Mouse (Mus musculus) forebrain, postnatal 0 days (tissue): ENCODE data around the gene Ankrd33. TPM values are rescaled to one million over a fixed set of nuclear protein-coding genes. Genes with fewer than 3 reads are reported as not detected.
A peak's percentile ranks its signal among the peaks of the same experiment; 100 is the strongest.

ENCODE experiments used
- ATAC-seq: fragments of 200-750 bp; cut with Nextera tagmentation; 2 replicates; pipeline ENCODE4 v1.8.0; 2017; ENCODE audit warnings: mild to moderate bottlenecking, moderate library complexity
- DNase-seq: peaks from one replicate; pipeline ENCODE4 v3.0.0-alpha.2; 2015
- H3K27ac ChIP-seq: fragments of 300-500 bp; sonication (generic); 2 replicates; pipeline ENCODE4 v1.5.1; 2014; ENCODE audit warnings: low read depth, mild to moderate bottlenecking, antibody characterized with exemption, low read length, moderate library complexity, mixed read lengths
- H3K27me3 ChIP-seq: fragments of 300-500 bp; sonication (generic); 2 replicates; pipeline ENCODE4 v1.6.1; 2014; ENCODE audit warnings: mild to moderate bottlenecking, low read length, mixed read lengths; ENCODE audit not compliant: insufficient read depth
- H3K36me3 ChIP-seq: fragments of 300-500 bp; sonication (generic); 2 replicates; pipeline ENCODE4 v1.6.1; 2014; ENCODE audit warnings: mild to moderate bottlenecking, moderate library complexity; ENCODE audit not compliant: insufficient read depth
- H3K4me1 ChIP-seq: fragments of 300-500 bp; sonication (generic); 2 replicates; pipeline ENCODE4 v1.6.1; 2014; ENCODE audit warnings: antibody characterized with exemption; ENCODE audit not compliant: insufficient read depth
- H3K4me2 ChIP-seq: fragments of 300-500 bp; sonication (generic); 2 replicates; pipeline ENCODE4 v1.6.1; 2014; ENCODE audit warnings: low read depth, mild to moderate bottlenecking, moderate library complexity
- H3K4me3 ChIP-seq: fragments of 300-500 bp; sonication (generic); 2 replicates; pipeline ENCODE4 v1.5.1; 2014; ENCODE audit warnings: low read depth, low read length, mixed read lengths
- H3K9ac ChIP-seq: fragments of 300-500 bp; sonication (generic); 2 replicates; pipeline ENCODE4 v1.6.1; 2014; ENCODE audit warnings: mild to moderate bottlenecking
- H3K9me3 ChIP-seq: fragments of 300-500 bp; sonication (generic); 2 replicates; pipeline ENCODE4 v1.6.1; 2016; ENCODE audit warnings: low read length
- CTCF ChIP-seq: sonication (generic); IDR thresholded peaks from 2 replicates; pipeline ENCODE4 v1.5.1; 2016; ENCODE audit warnings: antibody characterized with exemption, control low read depth, low read depth
- WGBS: fragments of 180-500 bp; shearing (Covaris S2); extraction: QIAGEN DNeasy Blood & Tissue Kit; methylation state at CpG from one replicate; pipeline ENCODE4 v1.1.7; 2014; 5-methylcytosine and 5-hydroxymethylcytosine counted together
- polyA plus RNA-seq: library from polyadenylated mRNA; unstranded; fragments of >200 nt; fragmentation: Nextera tagmentation; extraction: Ambion mirVana; gene quantifications from 2 replicates; pipeline ENCODE4 v1.2.1, GENCODE M21; 2015
- total RNA-seq: library from RNA; depleted of rRNA; stranded (reverse); fragments of >200 nt; gene quantifications from 2 replicates; pipeline ENCODE4 v1.2.3, GENCODE M21; 2014

The Ankrd33 gene
- total and polyA plus RNA-seq, 2 experiments from 2014 or later, result not detected

GRCm38 (mm10) chr15:101146100-101146965 lies 30.8 kb downstream of the Ankrd33 start:
- Histone ChIP-seq H3K9me3 (no peaks in the 10 kb centered on the region), H3K4me2 (no peak overlapping the region), H3K4me3 (no peak overlapping the region), H3K4me1 (0 out of 2 replicates have a peak, but pooled peaks cover 6% of the 10 kb centered on the region), H3K27ac (no peak overlapping the region), H3K36me3 (no peaks in the 10 kb centered on the region), H3K27me3 (no peaks in the 10 kb centered on the region), H3K9ac (no peak overlapping the region)
- TF ChIP-seq CTCF, result no peak
- DNase-seq, result no peak
- WGBS, result 70% methylated on average over 15 of the region's 15 CpGs
- no peak for ATAC-seq

- Histone ChIP-seq H3K27ac (no peak overlapping the region), H3K9ac (no peak overlapping the region), H3K9me3 (no peaks in the 10 kb centered on the region), H3K4me2 (no peak overlapping the region), H3K27me3 (no peaks in the 10 kb centered on the region), H3K36me3 (no peaks in the 10 kb centered on the region), H3K4me1 (peaks cover 6% of the 10 kb centered on the region; the same call in 1 of the 2 replicates), H3K4me3 (no peak overlapping the region)
- TF ChIP-seq CTCF, result no peak
- no peak for ATAC-seq
- no peak for DNase-seq
- 74% methylated on average over 16 of the region's 16 CpGs for WGBS
Measured at GRCm38 (mm10) chr15:101147115-101147909, 31.8 kb downstream of the Ankrd33 start.

GRCm38 (mm10) chr15:101147910-101148273 lies 32.3 kb downstream of the Ankrd33 start:
- no peak for TF ChIP-seq CTCF
- H3K4me1 ChIP-seq, result peaks cover 6% of the 10 kb centered on the region; the same call in 1 of the 2 replicates
- no peak overlapping the region for H3K27ac ChIP-seq
- 55% methylated on average over 6 of the region's 6 CpGs for WGBS
- H3K9me3 ChIP-seq, result no peaks in the 10 kb centered on the region
- no peak overlapping the region for H3K4me2 ChIP-seq
- no peaks in the 10 kb centered on the region for H3K27me3 ChIP-seq
- H3K4me3 ChIP-seq, result no peak overlapping the region
- no peak overlapping the region for H3K9ac ChIP-seq
- DNase-seq, result no peak
- H3K36me3 ChIP-seq, result no peaks in the 10 kb centered on the region
- ATAC-seq, result no peak

- Histone ChIP-seq H3K27ac (no peak overlapping the region), H3K36me3 (no peaks in the 10 kb centered on the region), H3K27me3 (no peaks in the 10 kb centered on the region), H3K9me3 (no peaks in the 10 kb centered on the region), H3K4me1 (peaks cover 6% of the 10 kb centered on the region; the same call in 1 of the 2 replicates), H3K4me3 (no peak overlapping the region), H3K9ac (no peak overlapping the region), H3K4me2 (no peak overlapping the region)
- no peak for TF ChIP-seq CTCF
- 53% methylated on average over 6 of the region's 6 CpGs for WGBS
- DNase-seq (no peak), ATAC-seq (no peak)
Measured at GRCm38 (mm10) chr15:101148604-101149003, 33.0 kb downstream of the Ankrd33 start.

GRCm38 (mm10) chr15:101151409-101152261 lies 36.1 kb downstream of the Ankrd33 start:
- no peak overlapping the region for H3K4me2 ChIP-seq
- H3K9me3 ChIP-seq, result peaks cover 4% of the 10 kb centered on the region; the same call in 1 of the 2 replicates
- H3K4me3 ChIP-seq, result no peak overlapping the region
- no peak for TF ChIP-seq CTCF
- H3K27ac ChIP-seq, result peak overlapping the region; percentile 50; the same call in 1 of the 2 replicates
- H3K27me3 ChIP-seq, result no peaks in the 10 kb centered on the region
- no peaks in the 10 kb centered on the region for H3K36me3 ChIP-seq
- DNase-seq (no peak), ATAC-seq (no peak)
- 74% methylated on average over 9 of the region's 9 CpGs for WGBS
- H3K9ac ChIP-seq, result no peak overlapping the region
- no peaks in the 10 kb centered on the region; the same call in 1 of the 2 replicates for H3K4me1 ChIP-seq
